Mouse (Mus musculus): ENCODE results near the gene Ank2. TPM values are rescaled to one million over a fixed set of nuclear protein-coding genes. Genes with fewer than 3 reads are reported as not detected.

The Ank2 gene
- polyA plus RNA-seq, 1 experiment from 2014 or later = 32.2 TPM

DNA sequence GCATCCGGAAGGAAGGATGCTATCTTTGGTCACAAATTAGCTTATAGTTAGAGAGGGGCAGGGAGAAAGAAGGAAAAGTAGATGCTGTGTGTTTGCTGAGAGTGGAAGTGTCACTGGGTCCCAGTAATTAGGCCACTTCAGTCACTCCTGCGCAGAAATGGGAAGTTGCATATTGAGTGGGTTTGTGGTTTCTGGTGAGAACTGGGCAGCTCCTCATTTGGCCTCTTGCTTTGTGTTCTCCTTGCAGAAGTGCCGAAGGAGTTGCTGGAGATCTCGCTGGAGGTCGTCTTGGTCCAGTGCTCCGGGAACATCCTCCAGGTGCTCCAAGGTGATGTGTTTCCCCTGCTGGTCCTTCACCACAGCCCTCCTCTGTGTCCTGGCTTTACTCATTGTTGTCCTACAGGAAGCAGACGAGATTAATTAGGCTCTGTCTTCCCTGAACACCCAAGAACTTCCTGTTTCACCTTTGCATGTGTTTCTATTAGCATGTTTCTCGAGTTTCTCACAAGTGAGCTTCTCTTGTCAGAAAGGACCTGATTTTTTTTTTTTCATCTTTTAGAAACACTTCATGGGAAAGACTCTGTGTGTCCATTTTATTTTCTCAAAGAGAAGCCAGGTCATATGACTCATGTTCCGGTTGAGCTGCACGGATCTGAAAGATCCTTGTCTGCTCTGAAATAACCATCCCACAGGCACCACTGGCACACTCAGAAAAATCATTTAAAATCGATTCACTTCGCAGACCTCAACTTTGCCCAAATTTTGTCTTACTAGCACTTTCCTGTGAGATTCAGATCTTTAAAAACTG lies 575.4 kb downstream of the Ank2 start:
- no peaks in the 10 kb centered on the region for H3K27me3 ChIP-seq (replicated peaks; ENCODE audit: low read depth, poor library complexity, severe bottlenecking)
- H3K9me3 ChIP-seq = no peaks in the 10 kb centered on the region
- no peak overlapping the region for H3K27ac ChIP-seq (replicated peaks)
- WGBS = 82% methylated on average over 12 of the region's 12 CpGs
- H3K4me1 ChIP-seq = no peaks in the 10 kb centered on the region
- H3K36me3 ChIP-seq (replicated peaks) = peaks cover 16% of the 10 kb centered on the region
- no peak overlapping the region for H3K4me3 ChIP-seq
- no peak for DNase-seq (ENCODE audit: low spot score)

- H3K9me3 ChIP-seq = no peaks in the 10 kb centered on the region
- no peaks in the 10 kb centered on the region for H3K27me3 ChIP-seq (replicated peaks; ENCODE audit: low read depth, poor library complexity, severe bottlenecking)
- H3K4me3 ChIP-seq = no peak overlapping the region
- no peak for DNase-seq (ENCODE audit: low spot score)
- WGBS = 86% methylated on average over 3 of the region's 3 CpGs
- no peak overlapping the region for H3K27ac ChIP-seq (replicated peaks)
- no peaks in the 10 kb centered on the region for H3K4me1 ChIP-seq
- peaks cover 12% of the 10 kb centered on the region for H3K36me3 ChIP-seq (replicated peaks)
Observed at GRCm38 (mm10) chr3:126921941-126922340, 577.2 kb downstream of the Ank2 start.

- no peaks in the 10 kb centered on the region for H3K27me3 ChIP-seq (replicated peaks; ENCODE audit: low read depth, poor library complexity, severe bottlenecking)
- H3K4me3 ChIP-seq = no peak overlapping the region
- 85% methylated on average over 3 of the region's 3 CpGs for WGBS
Observed at GRCm38 (mm10) chr3:126920296-126920695, 578.9 kb downstream of the Ank2 start.

DNA sequence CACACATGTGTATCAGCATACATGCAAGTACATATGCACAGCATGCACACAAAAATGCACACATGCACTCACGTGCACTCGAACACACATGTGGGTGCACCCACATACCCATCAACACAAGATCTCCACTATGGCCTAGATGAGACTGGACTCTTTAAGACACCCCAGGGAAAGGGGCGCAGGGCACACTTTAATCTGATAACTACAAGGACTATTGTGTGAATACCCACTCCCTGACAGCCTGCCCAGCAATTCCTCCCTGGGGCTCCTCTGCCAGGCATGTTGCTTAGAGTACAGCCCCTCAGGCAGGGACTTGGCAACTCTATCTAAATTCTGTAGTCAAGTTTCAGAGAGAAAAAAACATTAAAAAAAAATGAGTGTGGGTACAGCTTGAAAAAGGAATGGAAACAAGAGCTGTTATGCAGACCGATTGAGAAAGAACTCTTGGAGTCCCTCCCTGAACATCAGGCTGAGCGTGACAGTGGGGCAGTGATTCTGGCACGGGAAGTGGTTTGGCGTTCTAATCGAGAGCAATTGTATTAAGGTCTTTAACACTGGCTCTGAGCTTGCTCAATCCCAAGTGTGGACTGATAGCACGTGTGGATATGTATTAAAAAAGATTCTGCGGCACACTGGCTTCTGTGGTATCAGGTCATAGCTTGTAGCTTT lies 580.2 kb downstream of the Ank2 start:
- Histone ChIP-seq H3K9me3 (no peaks in the 10 kb centered on the region), H3K4me3 (no peak overlapping the region), H3K4me1 (no peaks in the 10 kb centered on the region), H3K27me3 (replicated peaks; ENCODE audit: low read depth, poor library complexity, severe bottlenecking) (no peaks in the 10 kb centered on the region), H3K27ac (replicated peaks) (no peak overlapping the region), H3K36me3 (replicated peaks) (peaks cover 12% of the 10 kb centered on the region)
- 90% methylated on average over 10 of the region's 10 CpGs for WGBS
- DNase-seq (ENCODE audit: low spot score) = no peak

More at GRCm38 (mm10) chr3:126920296-126920695, 578.9 kb downstream of the Ank2 start:
- Histone ChIP-seq H3K36me3 (replicated peaks) (peaks cover 12% of the 10 kb centered on the region), H3K27ac (replicated peaks) (no peak overlapping the region), H3K9me3 (no peaks in the 10 kb centered on the region), H3K4me1 (no peaks in the 10 kb centered on the region)
- no peak for DNase-seq (ENCODE audit: low spot score)

DNA sequence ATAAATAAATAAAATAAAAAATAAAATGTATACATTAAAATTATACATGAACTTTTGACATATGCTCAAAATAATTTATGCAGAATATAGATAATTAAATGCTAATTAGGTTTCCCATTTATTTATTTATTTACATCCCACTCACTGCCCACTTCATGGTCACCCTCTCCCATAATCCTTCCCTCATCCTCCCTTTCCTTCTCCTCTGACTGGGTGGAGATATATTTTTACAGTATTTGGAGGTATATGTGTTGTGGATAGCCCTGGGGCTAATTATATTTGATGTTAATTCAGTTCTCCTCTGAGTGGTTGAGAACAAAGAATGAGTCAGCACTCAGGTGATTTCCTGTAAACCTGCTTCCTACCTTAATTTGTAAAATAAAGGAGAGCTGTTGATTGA lies 582.8 kb downstream of the Ank2 start:
- Histone ChIP-seq H3K27me3 (replicated peaks; ENCODE audit: low read depth, poor library complexity, severe bottlenecking) (no peaks in the 10 kb centered on the region), H3K36me3 (replicated peaks) (no peaks in the 10 kb centered on the region), H3K9me3 (no peaks in the 10 kb centered on the region), H3K4me3 (no peak overlapping the region), H3K4me1 (no peaks in the 10 kb centered on the region), H3K27ac (replicated peaks) (no peak overlapping the region)
- no peak for DNase-seq (ENCODE audit: low spot score)

GRCm38 (mm10) chr3:126903543-126903942 lies 595.6 kb downstream of the Ank2 start:
- Histone ChIP-seq H3K9me3 (no peaks in the 10 kb centered on the region), H3K27me3 (replicated peaks; ENCODE audit: low read depth, poor library complexity, severe bottlenecking) (no peaks in the 10 kb centered on the region), H3K36me3 (replicated peaks) (no peaks in the 10 kb centered on the region), H3K4me1 (no peaks in the 10 kb centered on the region), H3K4me3 (no peak overlapping the region), H3K27ac (replicated peaks) (no peak overlapping the region)
- DNase-seq (ENCODE audit: low spot score) = peak; percentile 48
- 16% methylated on average over 3 of the region's 3 CpGs for WGBS

DNA sequence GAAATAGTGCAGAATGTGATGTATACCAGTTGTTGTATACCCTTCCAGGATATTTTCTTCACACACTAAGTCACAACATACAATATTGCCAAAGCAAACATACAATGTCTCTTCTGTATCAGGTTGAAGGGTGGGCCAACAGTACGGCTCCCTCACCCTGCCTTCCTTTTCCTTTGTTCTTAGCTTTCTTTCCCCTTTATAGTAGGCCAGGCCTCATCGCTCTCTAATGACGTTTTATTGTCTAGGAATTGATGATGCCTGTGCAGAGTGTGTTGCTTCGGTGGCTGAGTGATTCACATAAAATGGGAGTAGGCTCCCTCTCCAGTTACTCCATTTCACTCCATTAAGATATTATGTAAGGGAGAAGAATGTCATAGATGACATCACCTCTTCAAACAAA lies 612.5 kb downstream of the Ank2 start:
- no peak overlapping the region for H3K27ac ChIP-seq (replicated peaks)
- H3K27me3 ChIP-seq (replicated peaks; ENCODE audit: low read depth, poor library complexity, severe bottlenecking) = no peaks in the 10 kb centered on the region
- H3K36me3 ChIP-seq (replicated peaks) = no peaks in the 10 kb centered on the region
- DNase-seq (ENCODE audit: low spot score) = no peak
- H3K9me3 ChIP-seq = no peaks in the 10 kb centered on the region
- H3K4me3 ChIP-seq = no peak overlapping the region
- H3K4me1 ChIP-seq = no peaks in the 10 kb centered on the region
- WGBS = 88% methylated on average over 4 of the region's 4 CpGs

GRCm38 (mm10) chr3:126886090-126886489 lies 613.1 kb downstream of the Ank2 start:
- WGBS = 79% methylated on average over 4 of the region's 4 CpGs

GRCm38 (mm10) chr3:126878233-126878632 lies 620.9 kb downstream of the Ank2 start:
- WGBS = 71% methylated on average over 1 of the region's 1 CpGs
- Histone ChIP-seq H3K9me3 (no peaks in the 10 kb centered on the region), H3K27me3 (replicated peaks; ENCODE audit: low read depth, poor library complexity, severe bottlenecking) (no peaks in the 10 kb centered on the region), H3K4me3 (no peak overlapping the region), H3K4me1 (no peaks in the 10 kb centered on the region), H3K27ac (replicated peaks) (no peak overlapping the region), H3K36me3 (replicated peaks) (no peaks in the 10 kb centered on the region)
- DNase-seq (ENCODE audit: low spot score) = no peak

More at GRCm38 (mm10) chr3:126886090-126886489, 613.1 kb downstream of the Ank2 start:
- Histone ChIP-seq H3K4me1 (no peaks in the 10 kb centered on the region), H3K4me3 (no peak overlapping the region), H3K36me3 (replicated peaks) (no peaks in the 10 kb centered on the region), H3K9me3 (no peaks in the 10 kb centered on the region), H3K27ac (replicated peaks) (no peak overlapping the region), H3K27me3 (replicated peaks; ENCODE audit: low read depth, poor library complexity, severe bottlenecking) (no peaks in the 10 kb centered on the region)
- DNase-seq (ENCODE audit: low spot score) = no peak

MicroRNAs encoded within 50 kb of the gene (microRNA counts, 519-probe panel; counts per million panel counts)
- microRNA mmu-miR-302a (4,780 counts per million, percentile 85 among the panel's probes with 10 or more counts), microRNA mmu-miR-302b (188 counts per million, percentile 57 among the panel's probes with 10 or more counts), microRNA mmu-miR-302c (1,554 counts per million, percentile 58 among the panel's probes with 10 or more counts), microRNA mmu-miR-302d (5,569 counts per million, percentile 91 among the panel's probes with 10 or more counts), microRNA mmu-miR-367 (4,179 counts per million, percentile 78 among the panel's probes with 10 or more counts)

Small RNAs within 50 kb of the gene (microRNA-seq; reads per million reads assigned to microRNA genes)
- gene Gm44494 = not detected
- 8,490 reads per million, percentile 93 among the genes with 10 or more reads in this experiment for gene Mir302a
- 5,420 reads per million, percentile 90 among the genes with 10 or more reads in this experiment for gene Mir302b
- gene Mir302c = 1,167 reads per million, percentile 75 among the genes with 10 or more reads in this experiment
- gene Mir302d = 6,461 reads per million, percentile 91 among the genes with 10 or more reads in this experiment
- gene Mir367 = 6.4 reads per million, percentile 16 among the genes with 10 or more reads in this experiment

Other genes with a start within 250 kb of the Ank2 start
- gene Larp7, start 54.0 kb upstream of the Ank2 start, polyA plus RNA-seq (2016; fragmentation: Nextera tagmentation; extraction: Ambion mirVana) = 74.3 and 82.6 TPM in 2 replicates
- gene Zgrf1, start 54.1 kb upstream of the Ank2 start, polyA plus RNA-seq (2016; fragmentation: Nextera tagmentation; extraction: Ambion mirVana) = 19.8 and 22.3 TPM in 2 replicates
- gene Neurog2, start 133.8 kb upstream of the Ank2 start, polyA plus RNA-seq (2016; fragmentation: Nextera tagmentation; extraction: Ambion mirVana) = 3.2 and 7.0 TPM in 2 replicates